Mouse (Mus musculus) layer of hippocampus, postnatal 10 days (tissue): Measurements from ENCODE around the gene Trim46. TPM values are rescaled to one million over a fixed set of nuclear protein-coding genes. Genes with fewer than 3 reads are reported as not detected.

Experiments
- DNase-seq, 2 experiments: peaks; one replicate each; pipeline ENCODE4 v3.0.0; 2021; ENCODE audit warnings: low spot score in 2 of 2
- total RNA-seq, 2 experiments: library from RNA; stranded (reverse); gene quantifications; 2 replicates each; pipeline ENCODE4 v1.2.3; 2021

Trim46 gene
- total RNA-seq, 2 experiments from 2014 or later: 101 to 112 TPM

DNA sequence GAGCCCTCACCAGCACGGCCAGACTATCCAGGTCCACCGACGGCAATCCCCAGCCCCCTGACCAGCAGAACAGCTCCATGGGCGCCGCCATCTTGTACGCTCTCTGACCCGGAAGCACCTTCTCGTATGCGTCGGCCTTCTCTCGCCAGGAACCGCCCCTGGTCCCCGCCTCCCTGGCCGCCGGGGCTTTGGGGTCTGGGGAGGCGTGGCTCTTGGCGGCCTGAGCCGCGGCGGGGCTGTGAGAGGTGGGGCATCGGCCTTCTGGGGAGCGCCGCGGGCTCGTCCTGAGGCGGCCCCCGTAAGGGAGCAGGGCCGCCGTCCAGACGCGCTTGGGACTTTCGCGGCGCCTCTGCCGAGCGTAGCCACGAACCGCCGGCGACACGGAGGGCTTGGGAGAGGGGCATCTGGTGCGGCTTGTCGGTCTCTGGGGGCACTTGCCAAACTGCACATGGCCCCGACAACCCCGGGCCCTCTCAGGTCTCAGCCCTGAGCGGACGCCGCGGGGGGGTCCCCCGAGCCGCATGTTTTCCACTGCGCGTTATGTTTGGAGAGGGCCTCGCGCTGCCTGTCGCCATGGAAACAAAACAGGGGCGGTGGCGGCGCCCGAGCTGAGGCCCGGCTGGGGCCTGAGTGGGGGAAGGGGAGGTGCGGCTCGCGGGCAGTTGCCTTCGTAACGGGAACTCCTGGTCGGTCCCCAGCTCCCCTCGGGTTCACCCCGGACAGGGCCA is 32.1 kb downstream of the Trim46 start:
- DNase-seq: peak; percentile 90 to 92

DNA sequence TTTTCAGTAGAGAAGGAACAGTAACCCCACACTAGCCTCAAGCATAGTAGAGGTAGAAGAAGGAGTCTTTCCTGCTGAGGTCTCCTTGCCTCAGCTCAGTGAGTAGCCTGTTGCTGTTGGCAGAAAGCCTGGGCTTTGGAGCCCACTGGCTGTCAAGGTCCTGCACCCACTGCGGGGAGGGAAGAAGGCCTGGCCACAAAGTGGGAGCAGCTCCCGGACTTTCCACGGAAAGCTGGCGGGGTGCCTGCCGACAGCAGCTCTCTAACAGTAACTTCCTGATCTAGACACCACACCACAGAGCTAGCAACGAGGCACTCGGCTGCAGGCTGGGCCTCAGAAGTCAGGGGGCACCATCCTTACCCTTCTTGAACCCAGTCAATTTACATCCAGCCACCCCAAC is 35.4 kb downstream of the Trim46 start:
- peak in 1 of 2 experiments; percentile 26 for DNase-seq

DNA sequence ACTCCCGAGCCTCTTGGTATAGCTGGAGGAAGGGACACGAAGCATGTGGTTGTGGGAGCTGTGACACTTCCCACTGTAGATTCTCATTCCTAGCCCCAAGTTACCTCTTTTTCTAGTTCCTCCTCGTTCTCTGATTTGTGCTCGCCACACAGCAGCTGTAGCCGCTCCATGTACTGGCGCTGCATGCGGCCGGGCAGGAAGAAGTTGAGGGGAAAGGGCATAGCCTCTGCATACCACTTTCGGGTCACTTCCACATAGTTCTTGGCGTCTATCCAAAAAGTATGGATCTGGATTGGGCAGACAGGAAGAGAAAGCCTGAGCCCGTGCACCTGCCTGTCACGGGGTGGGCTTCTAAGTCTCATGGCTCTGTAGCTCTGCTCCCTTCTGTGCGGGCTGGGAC is 35.9 kb downstream of the Trim46 start:
- DNase-seq: no peak

DNA sequence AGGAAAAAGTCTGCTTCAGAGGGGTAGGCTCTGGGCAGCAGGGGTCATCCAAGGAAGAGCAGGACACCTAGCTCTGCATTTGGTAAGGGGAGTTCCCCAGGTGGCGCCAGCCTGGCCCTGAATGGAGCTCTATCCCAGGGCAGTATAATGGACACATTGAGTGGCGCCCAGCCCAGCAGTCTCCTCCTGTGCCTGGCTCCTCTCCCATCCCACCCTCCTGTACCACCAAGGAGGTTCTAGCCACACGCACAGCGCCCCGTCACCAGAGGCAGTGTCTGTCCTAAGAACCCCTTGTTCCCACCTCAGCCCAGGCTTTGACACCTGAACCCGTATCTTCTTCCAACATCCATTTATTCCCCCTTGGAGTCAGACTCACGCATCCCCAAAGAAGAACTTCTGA is 36.4 kb downstream of the Trim46 start:
- no peak for DNase-seq

DNA sequence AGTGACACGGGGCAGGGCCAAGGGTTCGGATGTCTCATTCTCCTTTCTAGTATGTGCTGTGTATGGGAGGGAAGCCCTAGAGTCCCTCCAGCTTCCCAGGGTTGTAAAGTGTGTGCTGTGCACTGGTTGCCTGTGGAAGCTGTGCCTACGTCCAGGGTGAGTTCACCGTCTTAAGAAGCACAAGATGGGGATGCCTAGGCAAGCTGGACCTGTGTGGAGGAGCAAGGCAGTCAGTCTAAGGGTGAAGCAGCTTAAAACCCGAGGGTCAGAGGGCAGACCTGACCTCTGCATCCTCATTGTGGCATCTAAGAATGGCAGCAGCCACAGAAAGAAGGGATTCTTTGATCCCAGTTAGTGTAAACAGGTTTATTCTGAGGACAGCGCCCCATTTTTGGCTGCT is 37.4 kb downstream of the Trim46 start:
- no peak for DNase-seq

DNA sequence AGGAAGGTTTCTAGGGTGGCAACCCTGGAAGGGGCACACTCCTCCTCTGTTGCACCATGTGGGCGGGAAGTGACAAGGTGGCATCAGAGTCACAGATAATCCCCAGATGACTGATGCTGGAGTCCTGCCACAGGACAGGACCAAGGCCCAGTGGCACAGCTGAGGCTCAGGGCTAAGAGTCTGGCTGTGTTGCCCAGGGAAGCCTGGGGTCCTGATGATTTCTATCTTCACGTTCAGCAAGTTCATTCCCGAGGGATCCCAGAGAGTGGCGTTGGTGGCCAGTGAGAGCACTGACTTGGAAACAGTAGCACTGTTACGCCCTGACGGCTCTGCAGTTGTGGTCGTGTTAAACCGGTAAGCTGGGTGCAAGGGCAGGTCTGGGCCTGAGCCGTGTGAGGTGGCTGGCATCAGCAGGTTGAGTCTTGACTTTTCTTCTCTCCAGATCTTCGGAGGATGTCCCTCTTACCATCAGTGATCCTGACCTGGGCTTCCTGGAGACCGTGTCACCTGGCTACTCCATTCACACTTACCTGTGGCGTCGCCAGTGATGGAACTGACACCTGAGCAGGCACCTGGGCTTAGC is 37.9 kb downstream of the Trim46 start:
- no peak for DNase-seq

DNA sequence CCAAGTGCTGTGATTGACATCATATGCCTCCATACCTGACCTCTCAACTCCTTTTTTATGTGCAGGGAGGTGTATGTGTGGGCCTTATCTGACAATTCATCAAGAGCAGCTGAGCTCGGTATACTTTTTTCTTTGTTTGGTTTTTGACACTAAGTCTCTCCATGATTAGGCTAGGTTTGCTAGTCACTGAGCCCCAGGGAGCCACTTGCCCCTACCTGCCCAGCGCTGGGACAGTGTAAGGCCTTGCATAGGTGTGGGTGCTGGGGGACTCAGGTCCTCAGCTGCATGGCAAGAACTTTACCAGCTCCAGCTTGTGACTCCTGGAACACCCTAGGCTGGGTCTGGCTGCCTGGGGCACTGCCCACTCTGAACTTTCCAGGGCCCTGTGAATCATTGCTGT is 39.4 kb downstream of the Trim46 start:
- DNase-seq: no peak

DNA sequence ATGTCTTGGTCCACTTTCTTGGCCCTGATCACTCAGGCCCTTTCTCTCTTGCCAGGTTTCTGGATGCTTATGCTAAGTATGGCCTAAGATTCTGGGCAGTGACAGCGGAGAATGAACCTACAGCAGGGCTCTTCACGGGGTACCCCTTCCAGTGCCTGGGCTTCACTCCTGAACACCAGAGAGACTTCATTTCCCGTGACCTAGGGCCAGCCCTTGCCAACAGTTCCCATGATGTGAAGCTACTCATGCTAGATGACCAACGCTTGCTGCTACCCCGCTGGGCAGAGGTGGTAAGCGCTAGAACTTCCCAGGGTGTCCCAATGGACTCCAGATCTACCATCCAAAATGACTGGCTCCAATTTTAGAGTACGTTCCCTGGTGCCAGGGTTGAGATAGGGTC is 40.0 kb downstream of the Trim46 start:
- no peak for DNase-seq

DNA sequence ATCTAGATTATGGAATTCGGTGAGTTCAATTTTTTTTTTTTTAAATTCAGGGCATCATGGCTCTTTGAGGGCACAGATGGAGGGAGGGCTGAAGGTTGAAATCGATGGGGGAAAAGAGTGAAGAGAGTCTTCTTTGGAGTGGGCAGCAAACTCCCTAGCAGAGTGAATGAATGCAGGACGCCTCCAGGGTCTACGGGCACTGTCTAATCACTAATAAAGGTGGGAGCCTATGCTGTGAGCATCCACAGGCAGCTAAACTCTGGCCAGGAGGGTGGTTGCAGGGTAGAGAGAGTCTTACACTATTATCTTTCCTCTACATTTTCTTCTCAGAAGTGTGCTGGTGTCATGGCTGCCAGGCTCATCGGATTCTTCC is 43.0 kb downstream of the Trim46 start:
- no peak for DNase-seq

DNA sequence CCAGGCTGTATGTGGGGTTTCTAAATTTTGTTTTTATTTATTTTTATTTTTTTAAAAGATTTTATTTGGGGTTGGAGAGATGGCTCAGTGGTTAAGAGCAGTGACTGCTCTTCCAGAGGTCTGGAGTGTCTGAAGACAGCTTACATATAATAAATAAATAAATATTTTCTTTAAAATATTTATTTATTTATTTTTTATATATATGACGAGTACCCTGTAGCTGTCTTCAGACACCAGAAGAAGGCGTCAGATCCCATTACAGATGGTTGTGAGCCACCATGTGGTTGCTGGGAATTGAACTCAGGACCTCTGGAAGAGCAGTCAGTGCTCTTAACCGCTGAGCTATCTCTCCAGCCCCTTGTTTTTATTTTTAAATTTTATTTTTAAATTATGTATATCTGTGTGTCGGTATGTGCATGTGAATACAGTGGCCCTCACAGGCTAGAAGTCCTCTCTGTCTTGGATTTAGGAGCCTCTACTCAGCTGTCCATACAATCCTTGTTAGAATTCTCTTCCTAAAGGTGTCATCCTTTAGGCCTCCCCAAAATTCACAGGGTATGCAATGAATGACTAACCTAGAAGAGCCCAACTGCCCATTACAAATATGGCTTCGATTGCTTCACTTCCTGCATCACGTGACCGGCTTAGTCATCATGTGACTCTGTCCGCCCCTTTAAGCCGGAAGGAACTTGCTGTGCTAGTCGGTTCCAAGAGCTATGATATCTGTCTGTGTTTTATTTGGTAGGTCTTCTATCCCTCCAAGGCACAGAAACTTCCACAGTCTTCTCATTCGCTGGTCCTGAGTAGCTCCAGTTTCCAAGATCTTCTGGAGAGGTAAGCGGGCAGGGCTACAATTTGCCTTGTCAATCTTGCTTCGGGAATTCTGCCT is 43.6 kb downstream of the Trim46 start, which contains the start of gene Gba:
Gba (plus strand) TSS at position 676 of the 889 bp plus-strand sequence.
- peak; percentile 89 for DNase-seq

DNA sequence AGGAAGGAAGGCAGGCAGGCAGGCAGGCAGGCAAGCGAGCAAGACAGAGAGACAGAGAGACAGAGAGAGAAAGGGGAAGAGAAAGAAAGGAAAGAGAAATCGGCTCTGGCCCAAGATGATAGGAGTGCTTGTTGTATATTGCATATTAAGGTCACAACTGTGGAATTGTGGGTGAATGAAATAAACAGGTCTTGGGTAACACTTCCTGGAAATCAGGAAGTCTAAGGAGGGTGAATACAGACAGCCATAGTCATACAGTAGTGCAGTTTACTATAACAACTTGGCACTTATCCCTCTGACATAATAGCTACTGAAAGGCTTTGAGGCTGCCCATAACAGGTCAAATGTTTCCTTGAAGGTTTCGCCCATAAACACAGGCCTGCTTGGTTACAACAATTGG is 46.3 kb downstream of the Trim46 start:
- no peak for DNase-seq

DNA sequence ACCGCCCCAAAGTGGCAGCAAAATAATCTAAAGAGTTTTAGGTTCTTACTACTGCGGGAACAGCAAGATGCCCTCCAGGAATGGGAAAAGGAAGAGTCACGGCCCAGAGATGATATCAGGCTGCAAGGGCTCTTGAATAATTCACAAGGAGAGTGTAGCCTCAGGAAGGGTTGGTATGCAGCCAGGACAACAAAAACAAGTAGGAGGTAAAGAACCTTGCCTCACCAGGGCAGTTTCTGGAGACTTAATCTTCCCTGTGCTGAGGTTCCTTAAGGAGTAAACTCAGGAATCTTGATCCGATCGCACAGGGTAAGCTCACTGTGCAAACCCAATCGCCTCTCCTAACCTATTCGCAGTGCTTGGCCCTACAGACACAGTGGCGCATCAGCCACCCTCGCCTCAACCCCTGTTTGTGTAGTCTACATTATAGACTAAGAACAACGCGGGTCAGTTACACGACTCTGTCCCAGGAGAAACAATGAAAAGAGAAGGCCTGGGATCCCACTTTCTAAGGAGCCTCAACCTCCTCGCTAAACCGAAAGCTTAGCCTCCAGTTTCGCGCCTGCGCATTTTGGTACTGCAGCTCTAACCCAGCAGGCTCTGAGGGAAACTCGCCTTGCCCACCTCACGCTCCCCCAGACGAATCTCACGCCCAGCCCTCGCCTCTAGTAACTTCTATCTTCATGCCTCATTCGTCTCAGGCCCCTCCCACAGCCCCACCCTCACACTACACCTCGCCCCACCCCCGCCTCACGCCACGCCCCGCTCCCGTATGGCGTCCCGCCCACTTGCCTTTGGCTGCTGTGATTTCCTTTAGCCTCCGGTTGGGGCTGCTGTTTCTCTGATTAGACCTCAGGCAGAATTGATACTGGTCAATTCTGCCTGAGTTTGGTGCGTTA is 49.9 kb downstream of the Trim46 start:
- peak; percentile 71 to 85 for DNase-seq

DNA sequence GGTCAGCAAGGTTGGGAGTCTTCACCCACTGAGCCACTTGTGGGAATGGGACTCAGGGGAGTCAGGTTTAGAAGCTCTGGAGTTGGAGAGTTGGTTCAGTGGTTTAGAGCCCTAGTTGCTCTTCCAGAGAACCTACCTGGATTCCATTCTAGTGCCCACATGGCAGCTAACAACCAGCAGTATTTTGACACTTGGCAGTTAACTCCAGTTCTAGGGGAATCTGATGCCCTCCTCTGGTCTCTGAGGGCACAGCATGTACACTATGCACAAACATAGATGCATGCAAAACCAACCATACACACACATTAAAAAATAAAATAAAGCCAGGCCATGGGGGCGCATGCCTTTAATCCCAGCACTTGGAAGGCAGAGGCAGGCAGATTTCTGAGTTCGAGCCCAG is 52.3 kb downstream of the Trim46 start:
- DNase-seq: no peak

DNA sequence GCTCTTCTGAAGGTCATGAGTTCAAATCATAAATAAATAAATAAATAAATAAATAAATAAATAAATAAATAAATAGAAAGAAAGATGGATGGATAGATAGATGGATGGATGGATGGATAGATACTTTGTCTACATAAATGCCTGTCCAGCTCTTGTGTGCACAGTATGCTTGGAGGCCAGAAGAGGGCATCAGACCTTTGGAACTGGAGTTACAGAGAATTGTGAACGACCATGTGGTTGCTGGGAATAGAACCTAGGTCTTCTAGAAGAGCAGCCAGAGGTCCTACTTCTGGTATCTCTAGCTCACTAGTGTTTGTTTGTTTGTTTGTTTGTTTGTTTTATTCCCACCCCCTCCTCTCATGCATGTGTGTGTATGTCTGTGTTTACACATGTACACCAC is 52.8 kb downstream of the Trim46 start:
- no peak for DNase-seq

DNA sequence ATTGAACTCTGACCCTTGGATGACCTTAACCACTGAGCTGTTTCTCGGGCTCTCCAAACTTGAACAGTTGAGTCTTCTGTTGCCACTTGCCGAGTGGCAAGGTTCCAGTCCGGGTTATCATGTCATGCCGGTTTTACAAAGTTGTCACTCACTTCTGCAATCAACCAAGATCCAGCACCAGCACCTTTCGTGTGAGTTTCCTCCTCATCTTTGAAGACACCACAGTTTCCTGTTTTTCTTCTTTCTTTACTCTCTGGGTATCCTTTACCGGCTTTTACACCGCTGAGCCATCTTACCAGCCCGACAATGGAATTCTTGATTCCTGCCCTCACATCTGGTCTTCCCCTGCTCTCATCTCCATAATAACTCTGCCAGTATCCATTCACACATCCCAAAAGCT is 55.7 kb downstream of the Trim46 start:
- no peak for DNase-seq

DNA sequence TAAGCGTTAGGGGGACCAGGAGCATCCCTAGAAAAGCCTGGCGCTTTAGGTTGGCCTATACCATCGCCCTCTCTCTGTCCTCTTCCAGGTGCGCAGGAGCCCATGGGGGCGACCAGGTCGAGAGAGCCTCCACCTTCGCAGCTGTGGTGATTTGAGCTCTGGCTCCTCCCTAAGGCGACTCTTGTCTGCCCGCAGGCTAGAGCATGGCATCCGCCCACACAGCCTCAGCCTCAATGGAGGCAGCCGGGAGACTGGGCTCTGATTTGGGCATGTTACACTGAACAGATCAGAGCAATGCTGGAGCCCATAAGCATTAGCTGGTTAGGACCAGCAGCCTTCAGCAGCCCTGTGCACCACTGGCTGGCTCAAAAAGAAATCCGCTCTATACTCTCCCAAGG is 57.6 kb downstream of the Trim46 start:
- DNase-seq: no peak

DNA sequence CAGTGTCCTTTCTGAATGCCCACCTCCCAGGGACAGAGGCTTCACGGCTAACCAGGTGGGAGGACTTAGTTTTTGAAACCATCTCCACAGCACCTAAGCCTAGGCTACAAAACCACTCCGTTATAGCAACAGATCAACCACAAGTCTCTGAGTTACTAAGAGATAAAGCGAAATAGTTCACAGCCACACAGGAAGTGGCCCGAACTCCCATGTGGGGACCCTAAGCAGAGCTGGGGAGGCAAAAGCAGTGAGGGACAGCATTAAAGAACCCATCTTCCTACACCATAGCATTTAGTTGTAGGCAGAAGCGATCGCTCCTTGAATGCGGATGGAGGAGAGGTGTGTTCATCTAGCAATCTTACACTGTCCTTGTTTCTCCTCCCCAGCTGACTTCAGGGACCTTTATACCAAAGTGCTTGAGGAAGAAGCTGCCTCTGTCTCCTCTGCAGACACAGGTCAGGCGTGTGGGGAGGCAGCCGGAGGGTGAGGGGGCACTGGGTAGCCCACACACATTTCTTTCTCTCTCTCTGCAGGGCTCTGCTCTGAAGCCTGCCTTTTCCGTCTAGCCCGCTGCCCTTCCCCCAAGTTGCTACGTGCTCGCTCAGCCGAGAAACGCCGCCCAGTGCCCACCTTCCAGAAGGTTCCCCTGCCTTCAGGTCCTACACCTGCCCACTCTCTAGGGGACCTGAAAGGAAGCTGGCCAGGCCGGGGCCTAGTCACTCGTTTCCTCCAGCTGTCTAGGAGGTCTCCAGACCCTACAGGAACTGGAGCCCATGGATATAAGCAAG is 58.2 kb downstream of the Trim46 start:
- no peak for DNase-seq

DNA sequence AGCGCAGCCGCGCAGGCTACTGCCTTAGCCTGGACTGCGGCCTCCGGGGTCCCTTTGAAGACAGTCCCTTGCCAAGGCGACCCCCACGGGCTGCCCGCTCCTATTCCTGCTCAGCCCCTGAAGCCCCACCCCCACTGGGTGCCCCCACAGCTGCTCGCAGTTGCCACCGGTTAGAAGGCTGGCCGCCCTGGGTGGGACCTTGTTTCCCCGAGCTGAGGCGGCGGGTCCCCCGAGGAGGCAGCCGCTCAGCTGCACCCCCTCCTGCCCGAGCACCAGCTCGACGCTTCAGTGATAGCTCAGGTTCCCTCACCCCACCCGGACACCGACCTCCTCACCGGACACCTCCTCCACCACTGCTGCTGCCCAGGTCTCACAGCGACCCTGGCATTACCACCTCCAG is 58.9 kb downstream of the Trim46 start:
- DNase-seq: no peak
